Mouse (Mus musculus) testis, adult 2 months (tissue): ENCODE results near the gene Cpeb1.

Experiments used
- CTCF ChIP-seq: fragments of 200-500 bp; IDR thresholded peaks from 2 replicates; pipeline ENCODE4 v1.5.1; 2012; ENCODE audit warnings: low read depth, mild to moderate bottlenecking, inconsistent platforms, low read length, moderate library complexity; ENCODE audit not compliant: control insufficient read depth, insufficient read depth, insufficient replicate concordance
- POLR2A ChIP-seq: fragments of 200-500 bp; IDR thresholded peaks from 2 replicates; pipeline ENCODE4 v1.6.1; 2012; ENCODE audit warnings: low read depth, mild to moderate bottlenecking, inconsistent platforms, low read length, moderate library complexity; ENCODE audit not compliant: control insufficient read depth

- TF ChIP-seq CTCF: no peak
- TF ChIP-seq POLR2A: no peak
Observed at GRCm38 (mm10) chr7:81338522-81338873, 116.8 kb downstream of the Cpeb1 start.
